Mouse (Mus musculus) monocyte, adult 5-6 weeks (primary cell): ENCODE measurements around the gene Bcap29. TPM values are rescaled to one million over a fixed set of nuclear protein-coding genes. Genes with fewer than 3 reads are reported as not detected.
"Not testable (repeated sequence)": the region's sequence is repeated elsewhere in the genome, so short reads cannot be mapped to it uniquely, and the experiment has no call there.

Source experiments
- ATAC-seq: fragments of 153-309, 156-312 bp; replicated peaks from 2 replicates; pipeline ENCODE4 v1.8.0; 2017; ENCODE audit warnings: mild to moderate bottlenecking; ENCODE audit not compliant: low TSS enrichment, insufficient number of reproducible peaks, severe bottlenecking, poor library complexity, low FRiP score
- total RNA-seq: library from RNA; stranded (forward); fragments of 200-1000, 200-491, 200-594 nt; gene quantifications from 3 replicates; pipeline ENCODE4 v1.2.3, GENCODE M21; 2017

Gene Bcap29
- total RNA-seq, 1 experiment from 2014 or later = 15.9 TPM

GRCm38 (mm10) chr12:31581319-31581810 is 53.1 kb downstream of the Bcap29 start:
- no peak for ATAC-seq

- ATAC-seq = no peak
These were observed 53.7 kb downstream of the Bcap29 start for GRCm38 (mm10) chr12:31580634-31581318.

GRCm38 (mm10) chr12:31578691-31579476 is 55.6 kb downstream of the Bcap29 start:
- no peak for ATAC-seq

- ATAC-seq = no peak
These were observed 60.0 kb downstream of the Bcap29 start for GRCm38 (mm10) chr12:31574506-31574905.

GRCm38 (mm10) chr12:31569784-31570183 is 64.7 kb downstream of the Bcap29 start:
- no peak for ATAC-seq

- ATAC-seq = no peak
These were observed 65.8 kb downstream of the Bcap29 start for GRCm38 (mm10) chr12:31568661-31569060.

- not testable (repeated sequence) for ATAC-seq
These were observed 66.9 kb downstream of the Bcap29 start for GRCm38 (mm10) chr12:31567535-31567934.

GRCm38 (mm10) chr12:31560712-31561111 is 73.7 kb downstream of the Bcap29 start:
- ATAC-seq = no peak

- ATAC-seq = no peak
These were observed 74.5 kb downstream of the Bcap29 start for GRCm38 (mm10) chr12:31560002-31560401.

- no peak for ATAC-seq
These were observed 80.1 kb downstream of the Bcap29 start for GRCm38 (mm10) chr12:31554371-31554770.

- ATAC-seq = no peak
These were observed 83.2 kb downstream of the Bcap29 start for GRCm38 (mm10) chr12:31551252-31551651.

- no peak for ATAC-seq
These were observed 88.4 kb downstream of the Bcap29 start for GRCm38 (mm10) chr12:31546061-31546460.

GRCm38 (mm10) chr12:31545219-31545618 is 89.2 kb downstream of the Bcap29 start:
- no peak for ATAC-seq

- ATAC-seq = no peak
These were observed 92.9 kb downstream of the Bcap29 start for GRCm38 (mm10) chr12:31541541-31541940.

Other genes starting within 250 kb of the Bcap29 start
- 3.9 TPM in 1 of 3 replicates, not detected in the others for gene Slc26a3, start 243.8 kb downstream of the Bcap29 start, total RNA-seq
- gene Cbll1, start 135.0 kb downstream of the Bcap29 start, total RNA-seq = 7.9 to 10.1 TPM (median 8.9 TPM) in 3 replicates
- gene Slc26a4, start 74.7 kb downstream of the Bcap29 start, total RNA-seq = not detected in 3 replicates
- gene Dus4l, start 20.2 kb upstream of the Bcap29 start, total RNA-seq = 2.6 to 11.0 TPM (median 8.5 TPM) in 3 replicates
- 47.8 to 73.1 TPM (median 54.1 TPM) in 3 replicates for gene Cog5, start 20.2 kb upstream of the Bcap29 start, total RNA-seq
- gene Gpr22, start 79.3 kb upstream of the Bcap29 start, total RNA-seq = 0.39 TPM in 1 of 3 replicates, not detected in the others